Mouse (Mus musculus) heart, postnatal 0 days (tissue): ENCODE results near the gene Guk1. TPM values are rescaled to one million over a fixed set of nuclear protein-coding genes. Genes with fewer than 3 reads are reported as not detected.
A peak's percentile ranks its signal among the peaks of the same experiment; 100 is the strongest.

ENCODE experiments used
- ATAC-seq: fragments of 200-750 bp; cut with Nextera tagmentation; 2 replicates; pipeline ENCODE4 v1.8.0; 2017; ENCODE audit warnings: low read depth, moderate number of reproducible peaks, moderate library complexity; ENCODE audit not compliant: insufficient read depth
- DNase-seq: peaks from one replicate; pipeline ENCODE4 v3.0.0-alpha.2; 2016; ENCODE audit warnings: low spot score
- H3K27ac ChIP-seq: fragments of 300-500 bp; sonication (generic); 2 replicates; pipeline ENCODE4 v1.5.1; 2014; ENCODE audit warnings: low read depth, mild to moderate bottlenecking
- H3K27me3 ChIP-seq: fragments of 300-500 bp; sonication (generic); 2 replicates; pipeline ENCODE4 v1.6.1; 2014; ENCODE audit warnings: low read length, mixed read lengths; ENCODE audit not compliant: control insufficient read depth, insufficient read depth
- H3K36me3 ChIP-seq: fragments of 300-500 bp; sonication (generic); replicated peaks from 2 replicates; pipeline ENCODE4 v1.6.1; 2014; ENCODE audit warnings: low read length, mixed read lengths; ENCODE audit not compliant: control insufficient read depth, insufficient read depth
- H3K4me1 ChIP-seq: fragments of 300-500 bp; sonication (generic); 2 replicates; pipeline ENCODE4 v1.6.1; 2014; ENCODE audit warnings: antibody characterized with exemption; ENCODE audit not compliant: control insufficient read depth, insufficient read depth
- H3K4me2 ChIP-seq: fragments of 300-500 bp; sonication (generic); 2 replicates; pipeline ENCODE4 v1.6.1; 2014; ENCODE audit warnings: low read depth, mild to moderate bottlenecking, low read length, moderate library complexity
- H3K4me3 ChIP-seq: fragments of 300-500 bp; sonication (generic); 2 replicates; pipeline ENCODE4 v1.5.1; 2014; ENCODE audit warnings: low read depth, low read length
- H3K9ac ChIP-seq: fragments of 300-500 bp; sonication (generic); replicated peaks from 2 replicates; pipeline ENCODE4 v1.6.1; 2014; ENCODE audit warnings: low read depth, low read length, mixed read lengths
- H3K9me3 ChIP-seq: fragments of 300-500 bp; sonication (generic); replicated peaks from 2 replicates; pipeline ENCODE4 v1.6.1; 2016; ENCODE audit warnings: low read length; ENCODE audit not compliant: control insufficient read depth
- CTCF ChIP-seq: IDR thresholded peaks from 2 replicates; pipeline ENCODE4 v1.5.1; 2016; ENCODE audit warnings: antibody characterized with exemption, control low read depth, low read depth
- EP300 ChIP-seq: IDR thresholded peaks from 2 replicates; pipeline ENCODE4 v1.6.1; 2016; ENCODE audit warnings: antibody characterized with exemption, low read depth
- WGBS: fragments of 180-500 bp; shearing (Covaris S2); extraction: QIAGEN DNeasy Blood & Tissue Kit; methylation state at CpG from one replicate; pipeline ENCODE4 v1.1.7; 2014; 5-methylcytosine and 5-hydroxymethylcytosine counted together
- polyA plus RNA-seq: library from polyadenylated mRNA; unstranded; fragments of >200 nt; fragmentation: Nextera tagmentation; extraction: Ambion mirVana; gene quantifications from 2 replicates; pipeline ENCODE4 v1.2.1, GENCODE M21; 2015
- total RNA-seq: library from RNA; depleted of rRNA; stranded (reverse); fragments of >200 nt; gene quantifications from 2 replicates; pipeline ENCODE4 v1.2.3, GENCODE M21; 2014; ENCODE audit warnings: low replicate concordance

Gene Guk1
- total and polyA plus RNA-seq, 2 experiments from 2014 or later, result 60.3 to 138 TPM

- Histone ChIP-seq H3K27ac (no peak overlapping the region), H3K4me1 (no peaks in the 10 kb centered on the region), H3K4me3 (no peak overlapping the region), H3K36me3 (no peaks in the 10 kb centered on the region), H3K27me3 (no peaks in the 10 kb centered on the region), H3K4me2 (no peak overlapping the region), H3K9me3 (no peaks in the 10 kb centered on the region), H3K9ac (no peak overlapping the region)
- TF ChIP-seq CTCF (no peak), EP300 (no peak)
- 64% methylated on average over 3 of the region's 3 CpGs for WGBS
- DNase-seq, result no peak
- ATAC-seq, result no peak
Measured at GRCm38 (mm10) chr11:59149302-59149701, 42.7 kb downstream of the Guk1 start.

DNA sequence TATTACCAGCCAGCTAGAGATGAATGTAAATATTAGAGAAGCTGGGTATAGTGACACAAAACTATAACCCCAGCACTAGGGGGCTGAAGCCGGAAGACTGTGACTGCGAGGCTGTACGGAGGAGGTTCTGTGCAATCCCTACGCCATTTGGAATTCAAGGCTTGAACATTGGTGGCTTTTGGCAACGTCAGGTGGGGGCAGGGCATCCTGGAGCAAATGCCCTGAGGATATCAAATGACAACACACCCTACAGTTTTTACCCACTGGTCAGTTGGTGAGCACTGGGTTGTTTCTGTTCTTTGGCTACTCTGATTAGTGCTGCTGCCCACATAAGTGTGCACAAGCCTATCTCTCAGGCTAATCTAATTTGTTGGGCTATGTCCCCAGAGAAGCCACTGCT, 49.0 kb downstream of the Guk1 start:
- DNase-seq, result no peak
- Histone ChIP-seq H3K27ac (no peak overlapping the region), H3K27me3 (no peaks in the 10 kb centered on the region), H3K9ac (no peak overlapping the region), H3K9me3 (no peaks in the 10 kb centered on the region), H3K36me3 (no peaks in the 10 kb centered on the region), H3K4me3 (no peak overlapping the region), H3K4me2 (no peak overlapping the region), H3K4me1 (peaks cover 11% of the 10 kb centered on the region; the same call in 1 of the 2 replicates)
- ATAC-seq, result no peak
- TF ChIP-seq CTCF, result no peak
- no peak for TF ChIP-seq EP300
- 84% methylated on average over 5 of the region's 5 CpGs for WGBS

DNA sequence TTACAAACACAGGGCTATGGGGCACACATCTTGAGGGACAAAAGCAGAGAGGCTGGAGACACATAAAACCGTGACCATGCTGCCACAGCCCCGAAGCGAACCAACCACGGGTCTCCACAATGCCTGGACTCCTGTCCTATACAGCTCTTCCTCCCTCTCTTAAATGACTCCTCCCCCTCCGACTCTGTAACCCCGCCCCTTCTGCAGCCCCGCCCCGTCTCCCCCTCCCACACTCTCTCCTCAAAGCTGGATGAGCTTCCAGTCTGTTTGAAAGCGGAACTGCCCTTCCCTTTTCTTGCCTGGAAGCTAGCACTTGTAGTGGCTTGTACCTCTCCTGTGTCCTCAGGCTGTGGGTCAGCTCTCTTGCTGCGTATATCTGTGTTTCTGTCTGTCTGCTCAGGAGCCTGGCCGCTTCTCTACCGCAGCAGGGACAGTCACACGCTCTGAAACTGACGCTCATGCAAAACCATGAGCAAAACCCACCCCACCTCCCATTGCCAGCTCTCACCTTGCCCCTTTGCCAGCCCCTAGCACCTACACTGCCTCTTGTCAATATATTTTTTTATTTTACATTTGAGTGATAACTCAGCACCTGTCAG, 50.1 kb downstream of the Guk1 start:
- H3K9ac ChIP-seq, result no peak overlapping the region

GRCm38 (mm10) chr11:59138537-59139486, 53.2 kb downstream of the Guk1 start:
- Histone ChIP-seq H3K4me1 (peaks cover 34% of the 10 kb centered on the region), H3K4me2 (peak overlapping the region; percentile 76)

More for the DNA sequence above, 50.1 kb downstream of the Guk1 start:
- ATAC-seq (no peak), DNase-seq (peak; percentile 43)
- no peak overlapping the region for H3K4me3 ChIP-seq
- TF ChIP-seq CTCF, result no peak
- no peak for TF ChIP-seq EP300
- H3K4me1 ChIP-seq, result peaks cover 21% of the 10 kb centered on the region
- peak overlapping the region; percentile 35 for H3K4me2 ChIP-seq
- H3K9me3 ChIP-seq, result no peaks in the 10 kb centered on the region
- WGBS, result 10% methylated on average over 14 of the region's 14 CpGs
- H3K27me3 ChIP-seq, result no peaks in the 10 kb centered on the region
- H3K36me3 ChIP-seq, result no peaks in the 10 kb centered on the region
- H3K27ac ChIP-seq, result peak overlapping the region; percentile 22; the same call in 1 of the 2 replicates

DNA sequence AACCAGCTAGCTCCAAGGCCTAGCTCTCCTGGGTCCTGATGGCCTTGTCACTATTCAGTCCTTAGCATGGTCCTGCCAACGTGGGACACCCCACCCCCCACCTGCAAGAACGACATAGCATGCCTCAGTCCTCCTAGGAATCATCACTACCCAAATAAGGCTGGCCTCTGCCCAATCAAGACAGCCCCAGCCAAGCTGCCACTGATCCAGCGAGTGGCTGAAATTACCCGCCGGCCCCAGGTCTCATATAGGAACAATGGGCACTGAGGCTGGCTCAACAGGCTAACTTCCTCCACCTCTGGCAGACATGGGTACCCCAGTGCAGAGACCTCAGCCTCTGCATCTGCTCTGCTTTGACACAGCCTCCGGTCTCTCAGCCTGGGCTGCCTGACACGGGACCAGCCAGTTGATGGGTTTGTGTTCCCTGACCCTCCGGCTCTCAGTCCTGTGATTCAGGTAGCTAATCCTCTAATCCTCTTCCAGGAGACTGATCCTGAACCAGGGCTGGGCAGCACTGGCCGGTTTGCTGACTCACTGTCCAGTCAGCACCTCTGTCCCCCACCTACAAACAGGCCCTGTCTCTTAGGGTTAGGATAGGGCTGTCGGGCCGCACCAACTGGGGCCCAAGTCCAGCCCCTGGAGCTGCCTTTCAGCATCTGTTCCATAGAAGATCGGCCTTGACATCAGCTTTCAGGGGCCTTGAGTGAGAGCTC, 54.9 kb downstream of the Guk1 start:
- WGBS, result 41% methylated on average over 12 of the region's 12 CpGs
- no peak for ATAC-seq

More at GRCm38 (mm10) chr11:59138537-59139486, 53.2 kb downstream of the Guk1 start:
- ATAC-seq (peak; percentile 83), DNase-seq (peak; percentile 76)
- Histone ChIP-seq H3K9ac (peak overlapping the region; percentile 77), H3K27me3 (peaks cover 21% of the 10 kb centered on the region), H3K9me3 (no peaks in the 10 kb centered on the region), H3K36me3 (peaks cover 14% of the 10 kb centered on the region), H3K27ac (peak overlapping the region; percentile 99), H3K4me3 (peak overlapping the region; percentile 52)
- TF ChIP-seq CTCF (no peak), EP300 (no peak)
- WGBS, result 33% methylated on average over 19 of the region's 19 CpGs

More for the DNA sequence above, 54.9 kb downstream of the Guk1 start:
- Histone ChIP-seq H3K9me3 (no peaks in the 10 kb centered on the region), H3K36me3 (peaks cover 31% of the 10 kb centered on the region), H3K9ac (peak overlapping the region; percentile 77), H3K27me3 (peaks cover 21% of the 10 kb centered on the region), H3K4me1 (peaks cover 34% of the 10 kb centered on the region), H3K27ac (peak overlapping the region; percentile 99), H3K4me3 (peak overlapping the region; percentile 52), H3K4me2 (peak overlapping the region; percentile 76)
- TF ChIP-seq CTCF (no peak), EP300 (no peak)
- no peak for DNase-seq
